Mouse (Mus musculus) C2C12 (cell line): ENCODE results near the gene Nkd2.

Source experiments
- CTCF ChIP-seq: IDR thresholded peaks from one replicate; pipeline ENCODE4 v1.5.1; 2011; ENCODE audit not compliant: control insufficient read depth, insufficient read depth, insufficient read length
- USF1 ChIP-seq: IDR thresholded peaks from one replicate; pipeline ENCODE4 v1.6.1; 2011; ENCODE audit warnings: low read depth, mild to moderate bottlenecking, control low read depth, moderate library complexity

DNA sequence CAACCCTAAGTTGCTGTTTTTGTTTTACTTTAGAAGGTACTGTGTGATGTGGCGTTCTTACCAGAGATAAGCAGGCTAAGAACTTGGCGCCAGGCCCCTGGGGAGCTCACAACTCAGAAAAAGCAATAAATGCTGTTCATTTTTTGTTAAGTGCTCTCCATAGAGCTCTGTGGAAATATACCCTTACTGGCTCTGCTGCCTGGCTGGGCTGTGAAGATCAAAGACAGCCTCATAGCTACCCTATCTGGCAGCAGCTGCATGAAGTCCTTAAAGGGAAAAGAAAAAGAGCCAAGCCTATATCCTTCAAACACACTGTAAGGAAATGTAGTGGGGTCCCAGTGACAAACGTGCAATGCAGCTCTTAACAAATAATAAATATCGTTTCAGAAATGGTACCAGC lies 11.6 kb downstream of the Nkd2 start:
- TF ChIP-seq CTCF, result no peak
- TF ChIP-seq USF1, result no peak
